Mouse (Mus musculus) liver, embryonic 14.5 days (tissue): ENCODE measurements around the gene Myo7a. TPM values are rescaled to one million over a fixed set of nuclear protein-coding genes. Genes with fewer than 3 reads are reported as not detected.
A peak's percentile ranks its signal among the peaks of the same experiment; 100 is the strongest.

Experiments
- ATAC-seq: fragments of 200-750 bp; cut with Nextera tagmentation; 2 replicates; pipeline ENCODE4 v1.8.0; 2017; ENCODE audit warnings: moderate number of reproducible peaks, mild to moderate bottlenecking, moderate library complexity; ENCODE audit not compliant: insufficient read depth
- DNase-seq, 3 experiments: peaks; one replicate each; pipeline ENCODE4 v3.0.0-alpha.2; 2012 to 2013; ENCODE audit warnings: low read depth in 3 of 3, low spot score in 3 of 3
- H3K27ac ChIP-seq: fragments of 300-500 bp; sonication (generic); 2 replicates; pipeline ENCODE4 v1.5.1; 2014; ENCODE audit warnings: moderate library complexity, mild to moderate bottlenecking, control low read depth, inconsistent platforms
- H3K27me3 ChIP-seq: fragments of 300-500 bp; sonication (generic); 2 replicates; pipeline ENCODE4 v1.6.1; 2014; ENCODE audit warnings: mild to moderate bottlenecking, low read length, moderate library complexity; ENCODE audit not compliant: control insufficient read depth, insufficient read depth
- H3K36me3 ChIP-seq: fragments of 300-500 bp; sonication (generic); replicated peaks from 2 replicates; pipeline ENCODE4 v1.6.1; 2014; ENCODE audit warnings: low read depth; ENCODE audit not compliant: control insufficient read depth, insufficient read depth
- H3K4me1 ChIP-seq, 2 experiments: fragments of 200-500 bp in 1 of 2; fragments of 300-500 bp in 1 of 2; sonication (generic) in 1 of 2; replicated peaks; 2 replicates each; pipeline ENCODE4 v1.6.1; 2012 to 2014; ENCODE audit warnings: antibody characterized with exemption in 1 of 2, inconsistent platforms in 1 of 2, low read length in 1 of 2; ENCODE audit not compliant: control insufficient read depth in 2 of 2, insufficient read depth in 2 of 2
- H3K4me2 ChIP-seq: fragments of 300-500 bp; sonication (generic); 2 replicates; pipeline ENCODE4 v1.6.1; 2014; ENCODE audit warnings: low read depth, mild to moderate bottlenecking, control low read depth, moderate library complexity
- H3K4me3 ChIP-seq, 2 experiments: fragments of 200-500 bp in 1 of 2; fragments of 300-500 bp in 1 of 2; sonication (generic) in 1 of 2; 2 replicates each; pipeline ENCODE4 v1.5.1; 2012 to 2014; ENCODE audit warnings: low read depth in 2 of 2, low read length in 2 of 2, mild to moderate bottlenecking in 2 of 2, control low read depth in 1 of 2, inconsistent platforms in 1 of 2, moderate library complexity in 1 of 2; ENCODE audit not compliant: insufficient read depth in 1 of 2
- H3K9ac ChIP-seq: fragments of 300-500 bp; sonication (generic); replicated peaks from 2 replicates; pipeline ENCODE4 v1.6.1; 2014; ENCODE audit warnings: mild to moderate bottlenecking, control low read depth, moderate library complexity
- H3K9me3 ChIP-seq: fragments of 300-500 bp; sonication (generic); 2 replicates; pipeline ENCODE4 v1.6.1; 2016; ENCODE audit warnings: low read length, mixed read lengths; ENCODE audit not compliant: control insufficient read depth
- CTCF ChIP-seq: IDR thresholded peaks from 2 replicates; pipeline ENCODE4 v1.5.1; 2016; ENCODE audit warnings: antibody characterized with exemption, low read depth, control low read depth
- EP300 ChIP-seq: IDR thresholded peaks from 2 replicates; pipeline ENCODE4 v1.6.1; 2016; ENCODE audit warnings: antibody characterized with exemption, low read depth
- WGBS: fragments of 180-500 bp; shearing (Covaris S2); extraction: QIAGEN DNeasy Blood & Tissue Kit; methylation state at CpG from one replicate; pipeline ENCODE4 v1.1.7; 2014; ENCODE audit not compliant: insufficient replicate concordance; 5-methylcytosine and 5-hydroxymethylcytosine counted together
- polyA plus RNA-seq, 2 experiments: library from polyadenylated mRNA; depleted of rRNA in 1 of 2; stranded (reverse) in 1 of 2; unstranded in 1 of 2; fragments of >200 nt; fragmentation: Nextera tagmentation in 1 of 2; extraction: Ambion mirVana in 1 of 2; gene quantifications; 2 replicates each; pipeline versions ENCODE4 v1.2.1 to v1.2.3; 2012 to 2014

Myo7a gene
- polyA plus RNA-seq, 2 experiments: 6.6 to 10.4 TPM

DNA sequence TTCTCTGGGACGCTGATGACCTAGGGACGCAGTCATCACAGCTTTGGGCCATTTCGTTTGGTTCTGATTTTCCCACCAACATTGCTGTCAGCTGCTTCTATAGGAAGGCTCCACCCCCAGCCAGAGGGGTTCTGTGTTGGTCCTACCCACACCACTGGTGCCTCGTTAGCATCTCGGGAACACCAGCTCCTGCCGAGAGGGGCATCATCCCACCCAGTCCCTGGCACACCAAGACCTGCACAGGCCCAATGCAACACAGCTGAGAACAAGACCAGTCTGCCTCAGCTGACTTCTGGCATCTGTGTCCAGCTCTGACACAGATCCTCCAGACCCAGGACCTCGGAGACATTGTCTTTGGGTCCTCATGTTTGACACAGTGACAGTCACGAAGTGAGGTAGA, 64.4 kb downstream of the Myo7a start:
- Histone ChIP-seq H3K27ac (no peak overlapping the region), H3K9me3 (no peaks in the 10 kb centered on the region), H3K4me1 (0 out of 4 replicates have a peak, but pooled peaks cover 0 to under 1% of the 10 kb centered on the region in 2 experiments), H3K27me3 (no peaks in the 10 kb centered on the region), H3K4me2 (no peak overlapping the region), H3K36me3 (no peaks in the 10 kb centered on the region), H3K9ac (no peak overlapping the region), H3K4me3 (no peak overlapping the region)
- no peak for TF ChIP-seq EP300
- TF ChIP-seq CTCF: no peak
- no peak for DNase-seq
- 70% methylated on average over 8 of the region's 8 CpGs for WGBS
- ATAC-seq: no peak

DNA sequence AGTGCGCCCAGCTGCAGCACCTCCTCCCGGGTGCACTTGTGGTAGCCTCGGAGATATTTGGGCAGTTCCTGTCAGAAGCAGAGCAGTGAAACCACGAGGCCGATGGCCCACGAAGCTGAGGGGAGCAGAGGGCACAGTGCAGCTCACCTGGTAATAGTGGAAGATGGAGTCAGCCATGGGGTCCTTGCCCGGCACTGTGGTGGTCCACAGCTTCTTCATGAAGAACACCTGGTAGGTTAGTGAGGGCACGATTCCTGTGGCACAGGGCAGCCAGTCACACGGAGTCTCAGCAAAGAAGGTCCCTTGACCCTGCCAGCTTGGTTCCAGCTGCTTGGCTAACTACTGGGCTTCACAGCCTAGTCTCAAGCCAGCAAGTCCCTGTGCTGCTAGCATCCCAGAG, 64.9 kb downstream of the Myo7a start:
- Histone ChIP-seq H3K9ac (no peak overlapping the region), H3K27me3 (no peaks in the 10 kb centered on the region), H3K36me3 (no peaks in the 10 kb centered on the region), H3K4me2 (no peak overlapping the region), H3K4me3 (no peak overlapping the region), H3K9me3 (no peaks in the 10 kb centered on the region), H3K4me1 (0 out of 4 replicates have a peak, but pooled peaks cover 0 to 2% of the 10 kb centered on the region in 2 experiments), H3K27ac (no peak overlapping the region)
- ATAC-seq (no peak), DNase-seq (no peak)
- TF ChIP-seq EP300: no peak
- TF ChIP-seq CTCF: no peak
- WGBS: 65% methylated on average over 9 of the region's 9 CpGs

DNA sequence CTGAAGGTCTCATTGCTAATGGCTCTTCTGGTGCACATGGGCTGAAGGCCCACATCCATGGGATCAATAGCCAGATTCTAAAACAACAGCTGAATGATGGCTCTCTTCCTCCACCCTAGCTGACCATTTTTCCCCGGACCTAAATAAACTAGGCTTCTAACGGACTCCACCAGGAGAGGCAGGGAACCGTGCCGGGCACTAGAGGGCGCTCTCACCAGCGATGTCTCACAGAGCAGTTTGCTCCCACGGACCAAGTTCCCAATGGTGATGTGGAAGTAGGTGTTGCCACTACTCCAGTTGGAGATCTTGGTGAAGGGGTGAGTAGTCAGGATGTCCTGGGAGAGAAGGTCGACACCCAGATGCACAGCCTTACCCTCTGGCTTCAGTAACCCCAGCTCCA, 67.3 kb downstream of the Myo7a start:
- ATAC-seq (no peak), DNase-seq (no peak)
- no peak overlapping the region for H3K27ac ChIP-seq
- H3K4me3 ChIP-seq: no peak overlapping the region
- TF ChIP-seq CTCF (peak; percentile 92), EP300 (no peak)
- no peak overlapping the region for H3K4me2 ChIP-seq
- H3K9me3 ChIP-seq: no peaks in the 10 kb centered on the region
- no peaks in the 10 kb centered on the region for H3K36me3 ChIP-seq
- 16% methylated on average over 8 of the region's 8 CpGs for WGBS
- no peaks in the 10 kb centered on the region for H3K27me3 ChIP-seq
- 0 out of 4 replicates have a peak, but pooled peaks cover 0 to 2% of the 10 kb centered on the region in 2 experiments for H3K4me1 ChIP-seq
- no peak overlapping the region for H3K9ac ChIP-seq

DNA sequence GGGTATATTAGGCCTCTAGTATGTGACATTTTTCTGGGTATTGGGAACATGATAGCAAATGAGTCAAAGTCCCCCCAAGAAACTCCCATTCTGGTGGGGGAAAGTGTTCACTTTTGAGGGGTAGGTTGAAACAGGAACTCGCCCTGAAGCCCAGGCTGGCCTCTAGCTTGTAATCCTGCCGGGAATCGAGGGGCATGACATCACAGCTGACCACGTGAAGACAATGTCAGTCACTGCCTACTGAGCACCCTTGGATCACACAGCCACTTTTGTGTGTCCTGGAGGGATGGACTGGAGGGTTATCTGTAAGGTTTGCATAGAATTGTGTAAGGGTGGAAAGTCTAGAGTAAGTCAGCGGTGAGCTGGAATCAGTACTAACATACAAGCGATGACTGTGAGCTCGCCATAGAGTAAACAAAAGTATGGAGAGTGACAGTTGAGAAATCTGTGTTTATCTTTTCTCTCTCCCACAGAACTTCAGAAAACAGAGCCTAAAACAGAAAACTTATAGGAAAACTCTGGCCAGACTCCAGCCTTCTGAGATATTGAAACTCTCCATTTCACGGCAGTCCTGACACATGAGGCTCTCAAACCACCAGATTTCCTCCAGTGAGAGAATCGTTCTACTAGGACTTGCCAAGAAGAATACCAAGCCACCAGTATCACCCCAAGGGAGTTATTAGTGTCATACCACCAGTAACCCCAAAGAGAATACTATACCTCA, 71.1 kb downstream of the Myo7a start:
- TF ChIP-seq CTCF (no peak), EP300 (no peak)
- ATAC-seq (peak; percentile 75), DNase-seq (peak; percentile 13 to 26 (median 19))
- Histone ChIP-seq H3K27ac (no peak overlapping the region), H3K4me1 (0 out of 4 replicates have a peak, but pooled peaks cover 0 to 2% of the 10 kb centered on the region in 2 experiments), H3K36me3 (no peaks in the 10 kb centered on the region), H3K27me3 (no peaks in the 10 kb centered on the region), H3K4me3 (no peak overlapping the region), H3K9me3 (no peaks in the 10 kb centered on the region), H3K4me2 (no peak overlapping the region), H3K9ac (no peak overlapping the region)
- 49% methylated on average over 9 of the region's 9 CpGs for WGBS

DNA sequence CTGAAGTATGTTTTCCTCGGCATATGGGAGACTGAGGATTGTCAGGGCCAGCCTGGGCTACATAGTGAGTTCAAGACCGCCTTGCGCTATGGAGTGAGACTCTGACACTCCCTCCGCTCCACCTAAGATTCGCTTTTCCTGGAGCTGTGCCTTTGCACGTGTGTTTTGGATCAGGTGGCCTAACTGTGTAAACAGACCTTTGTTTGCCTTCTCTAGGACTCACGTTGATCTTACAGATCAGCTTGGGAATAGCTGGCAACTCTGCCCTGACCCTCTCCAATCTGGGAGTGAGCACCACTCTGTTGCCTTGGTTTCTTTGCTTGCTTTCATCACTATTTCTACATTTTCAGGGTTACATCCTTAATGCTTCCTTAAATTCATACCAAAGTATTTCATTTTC, 116.7 kb downstream of the Myo7a start:
- H3K9me3 ChIP-seq: no peaks in the 10 kb centered on the region
- H3K36me3 ChIP-seq: no peaks in the 10 kb centered on the region
- no peak overlapping the region for H3K4me3 ChIP-seq
- H3K4me1 ChIP-seq: no peaks in the 10 kb centered on the region
- no peak overlapping the region for H3K27ac ChIP-seq
- TF ChIP-seq EP300: no peak
- TF ChIP-seq CTCF: no peak
- no peak overlapping the region for H3K9ac ChIP-seq
- H3K4me2 ChIP-seq: no peak overlapping the region
- peak; percentile 18; the same call in 1 of the 2 replicates for ATAC-seq
- H3K27me3 ChIP-seq: no peaks in the 10 kb centered on the region
- 64% methylated on average over 7 of the region's 7 CpGs for WGBS
- no peak for DNase-seq

Other genes starting within 250 kb of the Myo7a start
- gene Gdpd4, start 199.6 kb downstream of the Myo7a start, polyA plus RNA-seq (2012; rRNA removed): not detected in 2 replicates
- gene Gdpd4, start 199.6 kb downstream of the Myo7a start, polyA plus RNA-seq (2014; fragmentation: Nextera tagmentation; extraction: Ambion mirVana): not detected in 2 replicates
- gene Omp, start 26.0 kb upstream of the Myo7a start, polyA plus RNA-seq (2012; rRNA removed): 0.61 and 0.63 TPM in 2 replicates
- gene Omp, start 26.0 kb upstream of the Myo7a start, polyA plus RNA-seq (2014; fragmentation: Nextera tagmentation; extraction: Ambion mirVana): 0.24 and 0.44 TPM in 2 replicates
- gene Capn5, start 58.8 kb upstream of the Myo7a start, polyA plus RNA-seq (2012; rRNA removed): 13.1 and 13.2 TPM in 2 replicates
- 8.9 and 9.8 TPM in 2 replicates for gene Capn5, start 58.8 kb upstream of the Myo7a start, polyA plus RNA-seq (2014; fragmentation: Nextera tagmentation; extraction: Ambion mirVana)
- 0.03 and 0.08 TPM in 2 replicates for gene B3gnt6, start 80.0 kb upstream of the Myo7a start, polyA plus RNA-seq (2012; rRNA removed)
- gene B3gnt6, start 80.0 kb upstream of the Myo7a start, polyA plus RNA-seq (2014; fragmentation: Nextera tagmentation; extraction: Ambion mirVana): 0.05 TPM in 1 of 2 replicates, not detected in the other
- gene Acer3, start 201.7 kb upstream of the Myo7a start, polyA plus RNA-seq (2012; rRNA removed): 7.5 and 13.8 TPM in 2 replicates
- 24.0 and 26.5 TPM in 2 replicates for gene Acer3, start 201.7 kb upstream of the Myo7a start, polyA plus RNA-seq (2014; fragmentation: Nextera tagmentation; extraction: Ambion mirVana)
- 1.9 and 2.1 TPM in 2 replicates for gene Tsku, start 241.8 kb upstream of the Myo7a start, polyA plus RNA-seq (2012; rRNA removed)
- 1.7 and 1.9 TPM in 2 replicates for gene Tsku, start 241.8 kb upstream of the Myo7a start, polyA plus RNA-seq (2014; fragmentation: Nextera tagmentation; extraction: Ambion mirVana)